Mouse (Mus musculus) hindbrain, postnatal 0 days (tissue): ENCODE measurements around the gene Arhgap29. TPM values are rescaled to one million over a fixed set of nuclear protein-coding genes. Genes with fewer than 3 reads are reported as not detected.

Experiments used
- ATAC-seq: fragments of 200-750 bp; cut with Nextera tagmentation; 2 replicates; pipeline ENCODE4 v1.8.0; 2017; ENCODE audit warnings: mild to moderate bottlenecking, moderate TSS enrichment, moderate library complexity
- DNase-seq: peaks from one replicate; pipeline ENCODE4 v3.0.0-alpha.2; 2015; ENCODE audit warnings: low spot score
- H3K27ac ChIP-seq: fragments of 300-500 bp; sonication (generic); 2 replicates; pipeline ENCODE4 v1.5.1; 2014; ENCODE audit warnings: mild to moderate bottlenecking
- H3K27me3 ChIP-seq: fragments of 300-500 bp; sonication (generic); 2 replicates; pipeline ENCODE4 v1.6.1; 2014; ENCODE audit warnings: low read length, mixed read lengths; ENCODE audit not compliant: insufficient read depth
- H3K36me3 ChIP-seq: fragments of 300-500 bp; sonication (generic); 2 replicates; pipeline ENCODE4 v1.6.1; 2014; ENCODE audit warnings: low read length, mixed read lengths; ENCODE audit not compliant: insufficient read depth
- H3K4me1 ChIP-seq: fragments of 300-500 bp; sonication (generic); 2 replicates; pipeline ENCODE4 v1.6.1; 2014; ENCODE audit warnings: antibody characterized with exemption, low read length, mixed read lengths; ENCODE audit not compliant: insufficient read depth
- H3K4me2 ChIP-seq: fragments of 300-500 bp; sonication (generic); 2 replicates; pipeline ENCODE4 v1.6.1; 2014; ENCODE audit warnings: low read depth, mild to moderate bottlenecking, low read length, moderate library complexity, mixed read lengths
- H3K4me3 ChIP-seq: fragments of 300-500 bp; sonication (generic); 2 replicates; pipeline ENCODE4 v1.5.1; 2014; ENCODE audit warnings: low read length
- H3K9ac ChIP-seq: fragments of 300-500 bp; sonication (generic); replicated peaks from 2 replicates; pipeline ENCODE4 v1.6.1; 2014; ENCODE audit warnings: mild to moderate bottlenecking, low read length, moderate library complexity, mixed read lengths
- H3K9me3 ChIP-seq: fragments of 300-500 bp; sonication (generic); 2 replicates; pipeline ENCODE4 v1.6.1; 2016; ENCODE audit warnings: low read length, mixed read lengths
- CTCF ChIP-seq: IDR thresholded peaks from 2 replicates; pipeline ENCODE4 v1.5.1; 2016; ENCODE audit warnings: antibody characterized with exemption, control low read depth, low read depth
- WGBS: fragments of 180-500 bp; shearing (Covaris S2); extraction: QIAGEN DNeasy Blood & Tissue Kit; methylation state at CpG from one replicate; pipeline ENCODE4 v1.1.7; 2014; 5-methylcytosine and 5-hydroxymethylcytosine counted together
- polyA plus RNA-seq: library from polyadenylated mRNA; unstranded; fragments of >200 nt; fragmentation: Nextera tagmentation; extraction: Ambion mirVana; gene quantifications from 2 replicates; pipeline ENCODE4 v1.2.1, GENCODE M21; 2015
- total RNA-seq: library from RNA; depleted of rRNA; stranded (reverse); fragments of >200 nt; gene quantifications from 2 replicates; pipeline ENCODE4 v1.2.3, GENCODE M21; 2014; rRNA removed

Gene Arhgap29
- total and polyA plus RNA-seq, 2 experiments from 2014 or later = 14.8 to 21.8 TPM

GRCm38 (mm10) chr3:122049158-122049557, 96.8 kb downstream of the Arhgap29 start:
- Histone ChIP-seq H3K36me3 (no peaks in the 10 kb centered on the region), H3K27me3 (peaks cover 4% of the 10 kb centered on the region; the same call in 1 of the 2 replicates), H3K27ac (no peak overlapping the region), H3K4me2 (no peak overlapping the region), H3K9ac (no peak overlapping the region), H3K9me3 (no peaks in the 10 kb centered on the region), H3K4me1 (peaks cover 19% of the 10 kb centered on the region), H3K4me3 (no peak overlapping the region)
- no peak for TF ChIP-seq CTCF
- 52% methylated on average over 6 of the region's 6 CpGs for WGBS
- DNase-seq (no peak), ATAC-seq (no peak)

- no peak for ATAC-seq
- Histone ChIP-seq H3K4me3 (no peak overlapping the region), H3K9ac (no peak overlapping the region), H3K9me3 (no peaks in the 10 kb centered on the region), H3K27ac (no peak overlapping the region), H3K4me2 (no peak overlapping the region), H3K27me3 (no peaks in the 10 kb centered on the region), H3K36me3 (no peaks in the 10 kb centered on the region), H3K4me1 (no peaks in the 10 kb centered on the region)
- WGBS = 62% methylated on average over 9 of the region's 9 CpGs
- no peak for TF ChIP-seq CTCF
- DNase-seq = no peak
These were observed 106.3 kb downstream of the Arhgap29 start for GRCm38 (mm10) chr3:122058439-122059198.

- H3K4me2 ChIP-seq = no peak overlapping the region
- H3K9me3 ChIP-seq = no peaks in the 10 kb centered on the region
- H3K9ac ChIP-seq = no peak overlapping the region
- H3K4me1 ChIP-seq = no peaks in the 10 kb centered on the region
- 90% methylated on average over 10 of the region's 10 CpGs for WGBS
- H3K36me3 ChIP-seq = no peaks in the 10 kb centered on the region
- TF ChIP-seq CTCF = no peak
- H3K4me3 ChIP-seq = no peak overlapping the region
- DNase-seq (no peak), ATAC-seq (no peak)
- H3K27me3 ChIP-seq = no peaks in the 10 kb centered on the region
- H3K27ac ChIP-seq = no peak overlapping the region
These were observed 110.2 kb downstream of the Arhgap29 start for GRCm38 (mm10) chr3:122062586-122062985.

GRCm38 (mm10) chr3:122064556-122065410, 112.4 kb downstream of the Arhgap29 start:
- Histone ChIP-seq H3K9ac (no peak overlapping the region), H3K9me3 (no peaks in the 10 kb centered on the region), H3K27me3 (no peaks in the 10 kb centered on the region), H3K4me2 (no peak overlapping the region), H3K4me1 (no peaks in the 10 kb centered on the region), H3K27ac (no peak overlapping the region), H3K4me3 (no peak overlapping the region), H3K36me3 (no peaks in the 10 kb centered on the region)
- WGBS = 74% methylated on average over 13 of the region's 13 CpGs
- ATAC-seq = no peak
- DNase-seq = no peak
- no peak for TF ChIP-seq CTCF

Other genes with a start within 250 kb of the Arhgap29 start
- gene F3, start 229.0 kb upstream of the Arhgap29 start, total RNA-seq = 12.0 and 16.1 TPM in 2 replicates
- 15.2 and 18.9 TPM in 2 replicates for gene F3, start 229.0 kb upstream of the Arhgap29 start, polyA plus RNA-seq
- gene Abcd3, start 137.2 kb upstream of the Arhgap29 start, total RNA-seq = 50.1 and 53.5 TPM in 2 replicates
- gene Abcd3, start 137.2 kb upstream of the Arhgap29 start, polyA plus RNA-seq = 85.9 and 89.5 TPM in 2 replicates
- 8.7 and 11.7 TPM in 2 replicates for gene Abca4, start 91.9 kb downstream of the Arhgap29 start, total RNA-seq
- gene Abca4, start 91.9 kb downstream of the Arhgap29 start, polyA plus RNA-seq = 3.9 and 4.8 TPM in 2 replicates